Mouse (Mus musculus) stomach, postnatal 0 days (tissue): ENCODE measurements at regions not wholly inside any gene's neighbourhood (a gene's known extent, or its start where the extent isn't known, plus 50 kb on each side); places are given as distances from the start of the nearest gene placed in this dataset.

Experiments
- CTCF ChIP-seq: IDR thresholded peaks from 2 replicates; pipeline ENCODE4 v1.5.1; 2016; ENCODE audit warnings: antibody characterized with exemption, low read depth, mild to moderate bottlenecking, moderate library complexity
- EP300 ChIP-seq: optimal IDR thresholded peaks from 2 replicates; pipeline ENCODE3; 2016; ENCODE audit warnings: antibody characterized with exemption

DNA sequence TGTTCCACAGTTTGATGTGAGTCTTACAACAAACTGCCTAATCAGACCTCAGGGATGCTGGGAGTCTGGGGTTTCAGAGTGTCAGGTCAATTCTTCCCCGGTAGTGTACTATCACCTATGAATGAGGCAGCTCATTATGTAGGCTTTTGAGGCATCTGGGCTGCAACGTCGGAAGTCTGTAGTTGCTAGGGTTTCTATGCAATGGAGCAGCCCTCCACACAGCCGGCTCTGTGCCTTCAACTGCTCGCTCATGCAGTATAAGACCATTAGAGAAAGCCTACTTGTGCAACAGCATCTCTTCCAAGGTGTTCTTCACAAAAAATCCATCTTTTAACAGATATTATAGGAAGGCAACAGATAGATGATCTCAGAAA lies 418.4 kb upstream of the Nrp1 start:
- no peak for TF ChIP-seq CTCF
- no peak for TF ChIP-seq EP300
